Mouse (Mus musculus): Measurements from ENCODE around the gene Rnf128. TPM values are rescaled to one million over a fixed set of nuclear protein-coding genes. Genes with fewer than 3 reads are reported as not detected.
A peak's percentile ranks its signal among the peaks of the same experiment; 100 is the strongest.
"Not testable (repeated sequence)": the region's sequence is repeated elsewhere in the genome, so short reads cannot be mapped to it uniquely, and the experiment has no call there.

Rnf128 gene
- total RNA-seq (2021): 10 to 100 TPM; 72.2 to 82.0 TPM

- intact Hi-C loops (cut with DNase I): no loop called here
- DNase-seq (ENCODE audit: low spot score): no peak
These were observed at the start of gene Rnf128 for GRCm38 (mm10) chrX:139562925-139563461. Rnf128 (plus strand) TSS chrX:139563316.

- no peak for DNase-seq (ENCODE audit: low spot score)
- intact Hi-C loops (cut with DNase I): no loop called here
These were observed 47.0 kb upstream of the Rnf128 start for GRCm38 (mm10) chrX:139516156-139516555.

GRCm38 (mm10) chrX:139519251-139519650 lies 43.9 kb upstream of the Rnf128 start:
- DNase-seq (ENCODE audit: low spot score): no peak
- intact Hi-C loops (cut with DNase I): no loop called here

- DNase-seq (ENCODE audit: low spot score): no peak
- intact Hi-C loops (cut with DNase I): no loop called here
These were observed 38.6 kb upstream of the Rnf128 start for GRCm38 (mm10) chrX:139524303-139525091.

GRCm38 (mm10) chrX:139525724-139526123 lies 37.4 kb upstream of the Rnf128 start:
- intact Hi-C loops (cut with DNase I): no loop called here
- DNase-seq (ENCODE audit: low spot score): no peak

- intact Hi-C loops (cut with DNase I): no loop called here
These were observed 36.1 kb upstream of the Rnf128 start for GRCm38 (mm10) chrX:139526984-139527383.

GRCm38 (mm10) chrX:139529678-139530077 lies 33.4 kb upstream of the Rnf128 start:
- DNase-seq (ENCODE audit: low spot score): no peak
- intact Hi-C loops (cut with DNase I): no loop called here

More at GRCm38 (mm10) chrX:139526984-139527383, 36.1 kb upstream of the Rnf128 start:
- DNase-seq (ENCODE audit: low spot score): no peak

GRCm38 (mm10) chrX:139532293-139532692 lies 30.8 kb upstream of the Rnf128 start:
- DNase-seq (ENCODE audit: low spot score): no peak
- intact Hi-C loops (cut with DNase I): no loop called here

GRCm38 (mm10) chrX:139537641-139538397 lies 25.3 kb upstream of the Rnf128 start:
- intact Hi-C loops (cut with DNase I): no loop called here
- no peak for DNase-seq (ENCODE audit: low spot score)

GRCm38 (mm10) chrX:139543726-139544125 lies 19.4 kb upstream of the Rnf128 start:
- intact Hi-C loops (cut with DNase I): no loop called here
- no peak for DNase-seq (ENCODE audit: low spot score)

- intact Hi-C loops (cut with DNase I): no loop called here
- no peak for DNase-seq (ENCODE audit: low spot score)
These were observed 12.7 kb upstream of the Rnf128 start for GRCm38 (mm10) chrX:139550456-139550855.

GRCm38 (mm10) chrX:139552090-139552489 lies 11.0 kb upstream of the Rnf128 start:
- intact Hi-C loops (cut with DNase I): no loop called here
- DNase-seq (ENCODE audit: low spot score): no peak

- no peak for DNase-seq (ENCODE audit: low spot score)
- intact Hi-C loops (cut with DNase I): no loop called here
These were observed 726 bp upstream of the Rnf128 start for GRCm38 (mm10) chrX:139562255-139562924.

- no peak for DNase-seq (ENCODE audit: low spot score)
- intact Hi-C loops (cut with DNase I): no loop called here
These were observed 6.9 kb downstream of the Rnf128 start for GRCm38 (mm10) chrX:139570054-139570453.

GRCm38 (mm10) chrX:139578649-139579278 lies 15.6 kb downstream of the Rnf128 start:
- DNase-seq (ENCODE audit: low spot score): no peak
- intact Hi-C loops (cut with DNase I): no loop called here

- DNase-seq (ENCODE audit: low spot score): no peak
- intact Hi-C loops (cut with DNase I): no loop called here
These were observed 20.5 kb downstream of the Rnf128 start for GRCm38 (mm10) chrX:139583616-139584015.

GRCm38 (mm10) chrX:139586676-139587075 lies 23.6 kb downstream of the Rnf128 start:
- intact Hi-C loops (cut with DNase I); DNase-seq (ENCODE audit: low spot score): not testable (repeated sequence)

GRCm38 (mm10) chrX:139596404-139596803 lies 33.3 kb downstream of the Rnf128 start:
- DNase-seq (ENCODE audit: low spot score): no peak
- intact Hi-C loops (cut with DNase I): no loop called here

- peak; percentile 42 for DNase-seq (ENCODE audit: low spot score)
- intact Hi-C loops (cut with DNase I): no loop called here
These were observed 47.1 kb downstream of the Rnf128 start for GRCm38 (mm10) chrX:139610033-139610764.

Measured in heart, postnatal 25 days (tissue).